25 mouse cellular contexts compared by ENCODE assay signal in genomic region chr7:143077351-143077750, GRCm38 (mm10).
"Had no signal": no experiment of that assay in that cellular context is flagged by ENCODE, and none has a peak within 500 bp of the region (broad histone marks: within the 10 kb centered on the region; RNA-seq: fewer than 3 reads in every experiment).

No protein-coding gene starts in this region.

- H3K4me1 ChIP-seq: heart, embryonic 13.5 days; heart, embryonic 15.5 days; hindbrain, embryonic 13.5 days; hindbrain, embryonic 15.5 days; kidney, embryonic 15.5 days; limb, embryonic 13.5 days; limb, embryonic 15.5 days had no signal

- H3K27me3 ChIP-seq: heart, embryonic 15.5 days; hindbrain, embryonic 13.5 days; hindbrain, embryonic 15.5 days; kidney, embryonic 15.5 days; limb, embryonic 13.5 days; limb, embryonic 15.5 days; liver, embryonic 13.5 days had no signal

- H3K4me2 ChIP-seq: heart, embryonic 13.5 days; heart, embryonic 15.5 days; hindbrain, embryonic 13.5 days; hindbrain, embryonic 15.5 days; kidney, embryonic 15.5 days; limb, embryonic 13.5 days; limb, embryonic 15.5 days; liver, embryonic 13.5 days had no signal

- H3K4me3 ChIP-seq: heart, embryonic 10.5 days; heart, embryonic 13.5 days; heart, embryonic 15.5 days; hindbrain, embryonic 13.5 days; hindbrain, embryonic 15.5 days; kidney, embryonic 15.5 days; limb, embryonic 13.5 days; limb, embryonic 15.5 days; liver, embryonic 13.5 days had no signal

- DNase-seq: forebrain, postnatal 0 days; gastrocnemius, postnatal 14 days; gastrocnemius, postnatal 36 days; heart, adult 11 months; heart, postnatal 14 days; heart, postnatal 36 days; kidney, adult 11 months; kidney, adult 8-10 months; kidney, postnatal 14 days; kidney, postnatal 36 days; layer of hippocampus, adult 9-11 months; layer of hippocampus, postnatal 36 days; left cerebral cortex, postnatal 4 days; liver, embryonic 13.5 days had no signal

- ATAC-seq: forebrain, postnatal 0 days; hindbrain, postnatal 0 days; intestine, embryonic 16.5 days had no signal

- H3K9ac ChIP-seq: forebrain, postnatal 0 days; heart, embryonic 13.5 days; heart, embryonic 15.5 days; hindbrain, embryonic 13.5 days; hindbrain, embryonic 15.5 days; kidney, embryonic 15.5 days; limb, embryonic 13.5 days; limb, embryonic 15.5 days; liver, embryonic 13.5 days had no signal

- H3K27ac ChIP-seq: heart, embryonic 10.5 days; heart, embryonic 13.5 days; heart, embryonic 15.5 days; hindbrain, embryonic 13.5 days; hindbrain, embryonic 15.5 days; hindbrain, postnatal 0 days; kidney, embryonic 15.5 days; kidney, postnatal 0 days; limb, embryonic 13.5 days; limb, embryonic 15.5 days; liver, embryonic 13.5 days had no signal

- H3K36me3 ChIP-seq: heart, embryonic 10.5 days; heart, embryonic 13.5 days; heart, embryonic 15.5 days; hindbrain, embryonic 13.5 days; hindbrain, embryonic 15.5 days; kidney, embryonic 15.5 days; liver, embryonic 13.5 days had no signal

- H3K9me3 ChIP-seq: heart, embryonic 10.5 days; heart, embryonic 13.5 days; heart, embryonic 15.5 days; hindbrain, embryonic 13.5 days; hindbrain, embryonic 15.5 days; kidney, embryonic 15.5 days; limb, embryonic 13.5 days; limb, embryonic 15.5 days; liver, embryonic 13.5 days had no signal
